Mouse (Mus musculus) MEL (cell line): Measurements from ENCODE around the gene Prss44. TPM values are rescaled to one million over a fixed set of nuclear protein-coding genes. Genes with fewer than 3 reads are reported as not detected.

Experiments used
- DNase-seq: peaks from one replicate; pipeline ENCODE4 v3.0.0; 2011; ENCODE audit warnings: low read depth, low spot score
- H3K27ac ChIP-seq: 2 replicates; pipeline ENCODE4 v1.5.1; 2012; ENCODE audit warnings: low read depth, mild to moderate bottlenecking, control low read depth, low read length, moderate library complexity; ENCODE audit not compliant: control insufficient read depth
- H3K27me3 ChIP-seq, 2 experiments: fragments of 150-350 bp in 1 of 2; sonication (generic) in 1 of 2; 2 replicates each; pipeline ENCODE4 v1.6.1; 2012; ENCODE audit warnings: low read length in 2 of 2, mild to moderate bottlenecking in 2 of 2, improper control_type of control experiment in 1 of 2, moderate library complexity in 1 of 2; ENCODE audit not compliant: insufficient read depth in 2 of 2, control insufficient read depth in 1 of 2
- H3K36me3 ChIP-seq, 2 experiments: 2 replicates each; pipeline ENCODE4 v1.6.1; 2012 to 2014; ENCODE audit warnings: low read length in 2 of 2, improper control_type of control experiment in 1 of 2, inconsistent platforms in 1 of 2, mild to moderate bottlenecking in 1 of 2; ENCODE audit not compliant: insufficient read depth in 2 of 2, control insufficient read depth in 1 of 2
- H3K4me1 ChIP-seq, 2 experiments: fragments of 150-350 bp in 1 of 2; sonication (generic) in 1 of 2; 2 replicates each; pipeline ENCODE4 v1.6.1; 2012; ENCODE audit warnings: low read length in 2 of 2, improper control_type of control experiment in 1 of 2, mild to moderate bottlenecking in 1 of 2; ENCODE audit not compliant: insufficient read depth in 2 of 2, control insufficient read depth in 1 of 2
- H3K4me3 ChIP-seq, 2 experiments: fragments of 150-350 bp in 1 of 2; sonication (generic) in 1 of 2; 2 replicates each; pipeline ENCODE4 v1.5.1; 2012; ENCODE audit warnings: low read depth in 2 of 2, low read length in 2 of 2, mild to moderate bottlenecking in 2 of 2, moderate library complexity in 2 of 2, control low read depth in 1 of 2, improper control_type of control experiment in 1 of 2; ENCODE audit not compliant: control insufficient read depth in 1 of 2, insufficient read depth in 1 of 2
- H3K79me2 ChIP-seq: 2 replicates; pipeline ENCODE4 v1.6.1; 2012; ENCODE audit warnings: mild to moderate bottlenecking, low read length, moderate library complexity; ENCODE audit not compliant: control insufficient read depth, poor library complexity, insufficient read depth
- H3K9ac ChIP-seq: 2 replicates; pipeline ENCODE4 v1.6.1; 2012; ENCODE audit warnings: low read depth, mild to moderate bottlenecking, control low read depth, low read length, moderate library complexity; ENCODE audit not compliant: control insufficient read depth, poor library complexity, severe bottlenecking
- H3K9me3 ChIP-seq: fragments of 150-350 bp; sonication (generic); replicated peaks from 2 replicates; pipeline ENCODE4 v1.6.1; 2012; ENCODE audit warnings: mild to moderate bottlenecking, low read length, improper control_type of control experiment, moderate library complexity; ENCODE audit not compliant: insufficient read depth
- CHD1 ChIP-seq: IDR thresholded peaks from 2 replicates; pipeline ENCODE4 v1.6.1; 2012; ENCODE audit warnings: low read depth, mild to moderate bottlenecking, inconsistent platforms, low read length, improper control_type of control experiment
- CHD2 ChIP-seq: IDR thresholded peaks from 2 replicates; pipeline ENCODE4 v1.6.1; 2011; ENCODE audit warnings: low read length, improper control_type of control experiment
- CTCF ChIP-seq, 3 experiments: IDR thresholded peaks in 2 of 3; conservative IDR thresholded peaks in 1 of 3; 2 replicates each; pipeline ENCODE4 v1.5.1; 2011 to 2012; ENCODE audit warnings: low read length in 3 of 3, low read depth in 2 of 3, mild to moderate bottlenecking in 2 of 3, improper control_type of control experiment in 1 of 3, inconsistent platforms in 1 of 3, mixed read lengths in 1 of 3, moderate library complexity in 1 of 3; ENCODE audit not compliant: control insufficient read depth in 1 of 3, insufficient read depth in 1 of 3, poor library complexity in 1 of 3, severe bottlenecking in 1 of 3
- ELF1 ChIP-seq: IDR thresholded peaks from 2 replicates; pipeline ENCODE4 v1.6.1; 2014; ENCODE audit warnings: low read depth, mild to moderate bottlenecking, inconsistent platforms, low read length, improper control_type of control experiment, moderate library complexity
- ETS1 ChIP-seq: IDR thresholded peaks from 2 replicates; pipeline ENCODE4 v1.6.1; 2012; ENCODE audit warnings: low read depth, mild to moderate bottlenecking, inconsistent platforms, low read length, improper control_type of control experiment, moderate library complexity
- GABPA ChIP-seq: IDR thresholded peaks from 2 replicates; pipeline ENCODE4 v1.6.1; 2012; ENCODE audit warnings: low read depth, mild to moderate bottlenecking, inconsistent platforms, low read length, improper control_type of control experiment, moderate library complexity
- GATA1 ChIP-seq: IDR thresholded peaks from 2 replicates; pipeline ENCODE4 v1.6.1; 2011; ENCODE audit warnings: low read depth, low read length, improper control_type of control experiment
- HCFC1 ChIP-seq: IDR thresholded peaks from 2 replicates; pipeline ENCODE4 v1.6.1; 2012; ENCODE audit warnings: low read depth, mild to moderate bottlenecking, inconsistent platforms, low read length, improper control_type of control experiment, moderate library complexity
- JUND ChIP-seq: IDR thresholded peaks from 2 replicates; pipeline ENCODE4 v1.6.1; 2011; ENCODE audit warnings: low read depth, mild to moderate bottlenecking, improper control_type of control experiment, low read length
- MAFK ChIP-seq: IDR thresholded peaks from 2 replicates; pipeline ENCODE4 v1.6.1; 2011; ENCODE audit warnings: low read depth, mild to moderate bottlenecking, low read length, improper control_type of control experiment, borderline replicate concordance
- MEF2A ChIP-seq: IDR thresholded peaks from 2 replicates; pipeline ENCODE4 v1.6.1; 2014; ENCODE audit warnings: low read depth, mild to moderate bottlenecking, inconsistent platforms, low read length, improper control_type of control experiment; ENCODE audit not compliant: poor library complexity, insufficient replicate concordance, severe bottlenecking; ENCODE audit errors: extremely low read depth
- MXI1 ChIP-seq: IDR thresholded peaks from 2 replicates; pipeline ENCODE4 v1.6.1; 2011; ENCODE audit warnings: mild to moderate bottlenecking, low read depth, low read length, improper control_type of control experiment
- MYB ChIP-seq: IDR thresholded peaks from 2 replicates; pipeline ENCODE4 v1.6.1; 2011; ENCODE audit warnings: mild to moderate bottlenecking, low read depth, low read length, improper control_type of control experiment
- POLR2AphosphoS5 ChIP-seq: IDR thresholded peaks from 2 replicates; pipeline ENCODE4 v1.6.1; 2012; ENCODE audit warnings: low read depth, borderline replicate concordance, mild to moderate bottlenecking, inconsistent platforms, low read length, moderate library complexity, mixed read lengths
- RCOR1 ChIP-seq: IDR thresholded peaks from 2 replicates; pipeline ENCODE4 v1.6.1; 2012; ENCODE audit warnings: low read depth, mild to moderate bottlenecking, inconsistent platforms, low read length, improper control_type of control experiment
- SMC3 ChIP-seq: IDR thresholded peaks from 2 replicates; pipeline ENCODE4 v1.6.1; 2011; ENCODE audit warnings: low read depth, low read length, improper control_type of control experiment
- TAL1 ChIP-seq: IDR thresholded peaks from 2 replicates; pipeline ENCODE4 v1.6.1; 2012; ENCODE audit warnings: mild to moderate bottlenecking, inconsistent platforms, low read length, moderate library complexity, mixed read lengths
- TBP ChIP-seq: IDR thresholded peaks from 2 replicates; pipeline ENCODE4 v1.8.0; 2011; ENCODE audit warnings: low read depth, low read length, improper control_type of control experiment
- TCF12 ChIP-seq: IDR thresholded peaks from 2 replicates; pipeline ENCODE4 v1.6.1; 2014; ENCODE audit warnings: low read depth, mild to moderate bottlenecking, inconsistent platforms, low read length, improper control_type of control experiment, moderate library complexity
- UBTF ChIP-seq: IDR thresholded peaks from 2 replicates; pipeline ENCODE4 v1.6.1; 2012; ENCODE audit warnings: low read depth, mild to moderate bottlenecking, inconsistent platforms, low read length, improper control_type of control experiment, moderate library complexity, borderline replicate concordance; ENCODE audit not compliant: insufficient read depth
- USF2 ChIP-seq, 2 experiments: IDR thresholded peaks; 2 replicates each; pipeline ENCODE4 v1.6.1; 2011 to 2012; ENCODE audit warnings: improper control_type of control experiment in 2 of 2, low read length in 2 of 2, borderline replicate concordance in 1 of 2, inconsistent platforms in 1 of 2, low read depth in 1 of 2, mild to moderate bottlenecking in 1 of 2; ENCODE audit not compliant: insufficient read depth in 1 of 2
- ZC3H11A ChIP-seq: IDR thresholded peaks from 2 replicates; pipeline ENCODE4 v1.6.1; 2012; ENCODE audit warnings: low read depth, mild to moderate bottlenecking, inconsistent platforms, low read length, improper control_type of control experiment
- ZMIZ1 ChIP-seq: IDR thresholded peaks from 2 replicates; pipeline ENCODE4 v1.6.1; 2012; ENCODE audit warnings: low read depth, mild to moderate bottlenecking, inconsistent platforms, low read length, improper control_type of control experiment, moderate library complexity
- polyA plus RNA-seq, 2 experiments: library from polyadenylated mRNA; stranded (reverse) in 1 of 2; unstranded in 1 of 2; fragments of >175 nt in 1 of 2; fragments of >200 nt in 1 of 2; gene quantifications; 2 replicates each; pipeline versions ENCODE4 v1.2.1 to v1.2.4; 2012; ENCODE audit warnings: low replicate concordance in 2 of 2, low read depth in 1 of 2; ENCODE audit not compliant: insufficient read length in 2 of 2, insufficient read depth in 1 of 2, missing spikeins in 1 of 2
- total RNA-seq: library from RNA; depleted of rRNA; stranded (reverse); fragments of 300-350 nt; gene quantifications from 2 replicates; pipeline ENCODE4 v1.2.3, GENCODE M21; 2012

Gene Prss44
- total and polyA plus RNA-seq, 3 experiments, result not detected

DNA sequence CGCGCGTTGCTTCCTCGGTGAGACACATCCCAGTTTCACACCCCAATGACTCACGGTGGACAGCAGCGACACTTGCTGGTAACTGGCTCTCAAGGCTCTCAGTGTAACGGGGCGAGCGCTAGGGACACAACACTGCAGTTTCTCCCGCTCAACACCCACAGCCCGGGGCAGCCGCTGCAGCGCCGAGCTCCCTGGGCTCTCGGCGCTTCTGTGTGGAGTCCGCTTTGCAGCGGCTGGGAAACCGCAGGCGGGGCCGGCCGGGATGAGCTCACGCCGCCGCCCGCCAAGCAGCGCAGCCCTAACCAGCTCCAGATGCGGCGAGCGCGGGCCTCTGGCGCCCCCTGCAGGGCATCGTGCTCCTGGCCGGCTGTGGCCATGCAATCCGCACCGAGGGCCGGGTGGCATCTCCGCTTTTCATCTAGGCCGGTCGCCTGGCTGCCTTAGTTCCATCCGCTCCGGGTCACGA is 32.5 kb upstream of the Prss44 start (continued):
- 0 out of 2 replicates have a peak, but pooled peaks have one; percentile 20 for TF ChIP-seq HCFC1
- no peak for TF ChIP-seq CHD2
- no peak for TF ChIP-seq CHD1
- TF ChIP-seq UBTF, result 0 out of 2 replicates have a peak, but pooled peaks have one; percentile 80
- TF ChIP-seq USF2 (IDR thresholded peaks at IDR 0.05; ENCODE audit: borderline replicate concordance in 1 of 2, insufficient read depth in 1 of 2, low read depth in 1 of 2, low read length in 2 of 2), result no peak
- no peak for TF ChIP-seq MYB
- no peak for TF ChIP-seq TCF12
- no peak for TF ChIP-seq MAFK
- peak; percentile 58; the same call in 1 of the 2 replicates for TF ChIP-seq TBP
- no peak; the same call in 1 of the 2 replicates for TF ChIP-seq ELF1
- no peak for TF ChIP-seq POLR2AphosphoS5
- no peak for TF ChIP-seq TAL1
- TF ChIP-seq GABPA, result no peak
- no peak; the same call in 1 of the 2 replicates for TF ChIP-seq GATA1
- TF ChIP-seq RCOR1, result no peak
- TF ChIP-seq ETS1, result no peak; the same call in 1 of the 2 replicates
- no peak; the same call in 1 of the 2 replicates for TF ChIP-seq ZC3H11A
- peak; percentile 38 for TF ChIP-seq SMC3
- TF ChIP-seq JUND, result no peak
- TF ChIP-seq MXI1, result peak; percentile 73
- no peak for TF ChIP-seq MEF2A

DNA sequence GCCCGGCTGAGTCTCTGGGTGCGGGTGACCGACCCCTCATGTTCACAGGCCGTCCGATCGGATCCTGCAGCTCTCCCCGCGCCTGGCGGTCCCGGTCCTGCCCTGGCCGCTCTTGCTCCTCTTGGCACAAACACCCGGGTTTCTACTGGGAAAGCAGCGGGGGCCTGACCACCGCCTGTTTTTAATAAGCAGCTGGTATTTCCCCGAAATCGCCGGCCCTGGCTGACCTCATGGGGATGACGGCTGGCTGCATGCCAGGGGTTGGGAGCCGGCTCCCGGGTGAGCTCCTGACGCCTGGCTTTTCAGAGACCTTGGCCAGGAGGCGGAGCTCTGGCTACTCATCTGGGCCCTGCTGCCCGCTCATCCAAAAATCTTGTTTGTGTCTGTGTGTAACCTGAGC is 32.1 kb upstream of the Prss44 start:
- Histone ChIP-seq H3K9ac (peak overlapping the region; percentile 70), H3K27me3 (no peaks in the 10 kb centered on the region; a peak in 2 of 4 replicates), H3K4me3 (peak overlapping the region; percentile 64 to 67), H3K4me1 (peaks cover 0 to 5% of the 10 kb centered on the region in 2 experiments; a peak in 1 of 4 replicates), H3K79me2 (no peaks in the 10 kb centered on the region), H3K9me3 (no peaks in the 10 kb centered on the region), H3K36me3 (no peaks in the 10 kb centered on the region), H3K27ac (no peak overlapping the region)
- no peak for DNase-seq
- 0 out of 2 replicates have a peak, but pooled peaks have one; percentile 10 for TF ChIP-seq UBTF
- TF ChIP-seq CTCF (IDR thresholded peaks at IDR 0.05 in 2 of 3, conservative IDR thresholded peaks at IDR 0.05 in 1 of 3; ENCODE audit: control insufficient read depth in 1 of 3, insufficient read depth in 1 of 3, low read depth in 2 of 3, low read length in 3 of 3, poor library complexity in 1 of 3, severe bottlenecking in 1 of 3), result peak in 1 of 3 experiments; percentile 19; a peak in 1 of 6 replicates
- TF ChIP-seq ZMIZ1, result no peak
